Mouse (Mus musculus) testis, adult 2 months (tissue): ENCODE data around the gene Arhgdig.

ENCODE experiments used
- CTCF ChIP-seq: fragments of 200-500 bp; IDR thresholded peaks from 2 replicates; pipeline ENCODE4 v1.5.1; 2012; ENCODE audit warnings: low read depth, mild to moderate bottlenecking, inconsistent platforms, low read length, moderate library complexity; ENCODE audit not compliant: control insufficient read depth, insufficient read depth, insufficient replicate concordance
- POLR2A ChIP-seq: fragments of 200-500 bp; IDR thresholded peaks from 2 replicates; pipeline ENCODE4 v1.6.1; 2012; ENCODE audit warnings: low read depth, mild to moderate bottlenecking, inconsistent platforms, low read length, moderate library complexity; ENCODE audit not compliant: control insufficient read depth

- TF ChIP-seq CTCF (no peak), POLR2A (peak; percentile 99)
Measured at GRCm38 (mm10) chr17:26252539-26253251, 45.1 kb upstream of the Arhgdig start, which contains the start of gene Luc7l.
